Mouse (Mus musculus) kidney, adult 9 months (tissue): ENCODE measurements at regions not wholly inside any gene's neighbourhood (a gene's known extent, or its start where the extent isn't known, plus 50 kb on each side); places are given as distances from the start of the nearest gene placed in this dataset.

ENCODE experiments used
- DNase-seq: peaks from one replicate; pipeline ENCODE4 v3.0.0; 2022

DNA sequence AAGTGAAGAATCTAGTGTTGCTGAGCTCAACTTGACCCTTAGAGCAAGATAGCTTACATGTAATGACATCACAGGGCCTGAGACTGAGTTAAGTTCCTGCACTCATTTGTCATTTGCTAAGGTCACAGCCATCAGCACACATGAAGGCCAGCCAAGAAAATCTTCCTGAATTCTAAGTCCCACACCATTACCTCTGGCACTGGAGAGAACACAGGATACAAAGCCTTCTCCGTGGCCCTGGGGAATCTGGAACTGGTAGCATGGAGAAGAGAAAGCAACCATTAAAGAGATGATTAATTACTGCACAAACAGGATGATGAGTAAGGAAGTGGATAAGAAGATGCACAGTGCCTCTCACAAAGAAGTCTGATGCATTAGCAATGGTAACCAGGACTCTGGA is 232.0 kb downstream of the Wdr72 start:
- DNase-seq, result no peak

DNA sequence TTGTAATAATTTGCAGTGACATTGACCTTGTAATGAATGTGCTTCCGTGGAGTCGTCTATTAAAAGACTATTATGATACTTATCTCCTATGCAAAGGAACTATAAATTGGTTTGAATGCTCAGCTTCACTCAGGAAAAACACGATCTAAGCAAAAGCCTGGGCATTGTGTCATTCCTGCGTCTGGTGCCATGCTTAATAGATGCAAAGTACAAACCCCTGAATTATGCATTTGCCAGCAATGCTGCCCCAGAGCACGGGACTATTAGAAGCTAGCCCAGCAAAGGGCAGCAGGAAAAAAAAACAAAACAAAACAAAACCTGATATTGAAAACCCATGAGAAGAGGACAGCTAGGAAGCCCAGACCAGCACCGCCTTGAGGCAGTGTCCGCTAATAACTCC is 234.9 kb downstream of the Wdr72 start:
- DNase-seq, result no peak

- DNase-seq, result no peak
These were observed 238.6 kb downstream of the Wdr72 start for GRCm38 (mm10) chr9:74348776-74349175.

DNA sequence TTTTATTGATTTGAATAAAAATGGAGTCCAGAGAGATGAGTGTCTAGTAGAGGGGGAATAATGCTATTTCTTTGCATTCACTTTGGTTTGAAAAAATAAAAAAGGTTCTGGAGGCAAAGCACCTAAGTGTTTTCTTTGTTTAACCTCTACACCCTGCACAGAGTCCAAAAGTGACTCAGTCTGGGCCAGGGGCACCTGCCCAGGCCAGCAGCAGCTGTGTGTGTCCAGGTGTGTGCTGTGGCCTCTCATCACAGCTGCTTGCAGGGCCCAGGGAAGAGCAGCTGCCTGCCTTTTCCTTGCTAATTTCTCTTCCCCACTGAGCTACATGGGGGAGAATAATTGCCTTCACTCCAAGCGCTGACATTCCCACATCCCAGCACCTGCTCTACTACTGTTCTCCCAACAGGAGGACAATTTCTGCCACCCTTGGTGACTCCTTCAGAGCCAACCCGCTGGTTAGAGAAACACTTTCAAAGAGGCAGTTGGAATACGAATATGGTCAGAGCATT is 255.8 kb downstream of the Wdr72 start:
- DNase-seq, result no peak

DNA sequence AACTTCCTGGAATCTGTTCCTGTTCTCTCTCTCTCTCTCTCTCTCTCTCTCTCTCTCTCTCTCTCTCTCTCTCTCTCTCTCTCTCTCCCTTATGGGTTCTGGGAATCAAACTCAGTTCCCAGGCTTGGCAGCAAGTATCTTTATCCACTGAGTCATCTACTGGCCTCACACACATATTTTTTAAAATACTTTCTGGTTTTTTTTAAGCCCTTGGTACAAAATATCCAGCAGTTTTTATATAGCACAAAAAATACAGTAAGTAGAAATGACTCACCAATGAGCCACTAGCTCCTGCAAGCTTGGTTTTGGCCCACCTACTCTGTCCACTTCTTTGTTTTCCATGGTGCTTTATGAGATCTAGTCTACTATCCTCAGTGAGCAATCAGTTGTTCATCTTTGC is 266.0 kb downstream of the Wdr72 start:
- DNase-seq, result no peak

DNA sequence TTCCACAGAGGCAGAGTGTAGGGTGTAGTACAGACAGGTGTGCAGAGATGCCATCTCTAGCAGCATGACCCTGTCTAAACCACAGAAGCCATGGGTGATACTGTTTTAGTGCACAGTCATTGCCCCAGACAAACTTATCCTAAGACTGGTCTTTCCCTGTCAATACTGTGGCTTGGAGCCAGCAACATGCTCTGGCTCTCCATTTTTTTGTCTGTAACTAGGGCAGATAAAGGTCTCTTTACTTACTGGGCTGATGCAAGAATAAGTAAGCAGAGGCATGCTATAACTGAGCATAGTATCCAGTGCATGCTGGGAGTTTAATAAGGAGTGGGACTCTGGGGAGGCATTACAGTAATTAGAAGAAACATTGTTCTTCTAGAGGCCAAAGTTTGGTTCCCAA is 267.0 kb downstream of the Wdr72 start:
- DNase-seq, result no peak

DNA sequence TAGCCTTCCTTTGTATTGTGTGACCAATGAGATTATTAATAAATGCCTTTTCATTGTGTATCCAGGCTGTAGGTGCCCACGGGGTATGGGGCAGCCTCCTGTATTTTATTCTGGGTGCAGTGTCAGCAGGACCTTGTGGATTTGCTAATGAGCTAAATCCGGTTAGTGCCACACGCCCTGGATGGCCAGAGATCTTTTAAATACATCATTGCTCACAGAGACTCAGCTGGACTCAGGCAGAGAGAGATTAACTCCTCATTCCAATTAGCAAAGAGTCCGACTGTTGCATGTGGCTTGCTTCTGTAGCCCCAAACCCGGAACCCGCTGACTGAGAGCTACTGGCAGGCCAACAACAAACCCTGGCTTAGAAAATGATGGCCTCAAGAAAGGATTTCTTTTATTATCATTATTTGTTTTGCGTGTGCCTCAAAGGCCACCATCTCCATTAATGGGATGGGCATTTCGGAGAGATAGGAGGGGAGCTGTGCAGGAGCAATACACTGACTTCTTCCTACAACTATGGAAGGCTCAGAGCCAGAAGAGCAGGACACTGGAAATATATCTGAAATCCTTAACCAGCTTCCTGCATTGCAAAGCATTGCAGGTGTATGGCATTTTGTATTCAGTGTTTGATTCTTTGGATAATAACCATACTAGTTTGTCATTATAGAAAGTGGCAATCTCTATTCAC is 274.2 kb downstream of the Wdr72 start:
- DNase-seq, result no peak

DNA sequence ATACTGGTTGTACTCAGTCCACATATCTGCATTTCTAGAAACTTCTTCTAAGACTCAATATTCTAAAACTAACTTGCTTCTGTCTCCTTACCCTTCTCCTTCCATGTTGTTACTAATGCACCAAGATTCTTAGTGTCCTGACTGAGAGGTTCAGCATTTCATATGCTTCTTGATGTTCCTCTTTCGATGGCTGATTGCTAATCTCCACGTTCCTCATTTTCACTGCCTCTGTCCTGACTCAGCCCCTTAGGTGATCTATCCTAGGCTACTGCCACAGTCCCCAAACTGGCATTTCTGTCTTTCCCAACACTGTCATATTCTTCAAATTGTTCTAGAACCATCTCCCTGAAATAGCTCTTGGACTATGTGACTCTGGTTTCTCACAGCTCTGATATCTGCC is 315.4 kb downstream of the Wdr72 start:
- no peak for DNase-seq

GRCm38 (mm10) chr9:74449981-74450380 is 339.8 kb downstream of the Wdr72 start:
- no peak for DNase-seq

- DNase-seq, result no peak
These were observed 350.9 kb downstream of the Wdr72 start for GRCm38 (mm10) chr9:74461084-74461483.

- DNase-seq, result no peak
These were observed 366.7 kb downstream of the Wdr72 start for GRCm38 (mm10) chr9:74476830-74477229.

- DNase-seq, result no peak
These were observed 369.1 kb downstream of the Wdr72 start for GRCm38 (mm10) chr9:74479273-74479672.

- DNase-seq, result no peak
These were observed 347.8 kb upstream of the Onecut1 start for GRCm38 (mm10) chr9:74513887-74514286.

DNA sequence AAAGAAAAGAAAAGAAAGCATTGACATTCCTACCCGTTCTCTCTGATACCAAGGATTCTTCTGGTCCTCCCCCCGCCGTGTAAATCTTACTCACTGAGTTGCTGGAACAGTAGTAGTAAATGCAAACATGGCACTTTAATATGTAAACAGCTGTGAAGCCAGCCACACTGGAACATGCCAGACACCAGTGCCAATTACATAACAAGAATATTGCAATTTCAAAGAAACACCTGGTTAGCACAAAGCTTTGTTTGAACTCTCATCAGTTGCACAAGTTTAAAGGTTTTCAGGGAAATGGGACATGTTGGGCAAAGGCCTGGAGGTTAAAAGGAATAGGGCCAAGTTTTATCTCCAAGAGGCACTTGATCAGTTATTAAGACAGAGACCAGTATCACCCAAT is 333.2 kb upstream of the Onecut1 start:
- no peak for DNase-seq

GRCm38 (mm10) chr9:74530317-74530716 is 331.4 kb upstream of the Onecut1 start:
- DNase-seq, result peak; percentile 34

GRCm38 (mm10) chr9:74530748-74531147 is 331.0 kb upstream of the Onecut1 start:
- DNase-seq, result no peak

DNA sequence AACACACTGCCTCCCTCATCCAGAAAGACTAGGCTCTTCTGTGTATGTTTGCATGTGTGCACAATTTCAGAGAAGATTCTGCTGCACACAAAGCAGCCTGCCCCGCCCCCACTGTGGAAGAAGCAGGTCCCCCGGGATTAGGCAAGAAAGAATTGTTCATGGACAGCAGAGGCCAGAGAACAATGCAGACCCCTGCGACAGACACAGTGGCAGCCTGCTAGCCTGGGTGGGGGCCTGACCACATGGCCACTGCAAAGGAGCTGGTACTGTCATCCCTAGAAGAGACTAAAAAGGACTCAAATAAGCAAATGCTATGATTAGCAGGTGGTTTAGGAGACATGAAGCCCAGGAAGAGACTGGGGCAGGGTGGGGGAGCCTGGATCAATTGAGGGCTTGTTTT is 329.7 kb upstream of the Onecut1 start:
- DNase-seq, result no peak

DNA sequence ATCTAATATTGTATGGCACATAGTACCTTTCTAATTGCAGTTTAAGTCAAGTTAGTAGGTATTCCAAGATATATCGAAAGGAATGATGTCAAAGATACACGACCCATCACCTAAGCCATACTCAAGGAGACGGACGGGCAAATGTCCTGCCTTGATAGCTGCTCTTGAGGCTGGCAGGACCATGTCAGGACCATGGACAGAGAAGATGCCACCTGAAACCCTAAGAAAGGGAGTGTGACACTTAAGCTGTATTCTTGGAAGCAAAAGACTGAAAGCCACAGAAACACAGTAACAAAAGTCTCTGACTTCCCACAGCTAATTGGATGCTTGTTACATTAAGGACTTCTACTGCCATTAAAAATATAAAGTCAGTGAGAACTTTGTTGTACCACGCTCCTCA is 326.7 kb upstream of the Onecut1 start:
- no peak for DNase-seq

GRCm38 (mm10) chr9:74556116-74556515 is 305.6 kb upstream of the Onecut1 start:
- no peak for DNase-seq

DNA sequence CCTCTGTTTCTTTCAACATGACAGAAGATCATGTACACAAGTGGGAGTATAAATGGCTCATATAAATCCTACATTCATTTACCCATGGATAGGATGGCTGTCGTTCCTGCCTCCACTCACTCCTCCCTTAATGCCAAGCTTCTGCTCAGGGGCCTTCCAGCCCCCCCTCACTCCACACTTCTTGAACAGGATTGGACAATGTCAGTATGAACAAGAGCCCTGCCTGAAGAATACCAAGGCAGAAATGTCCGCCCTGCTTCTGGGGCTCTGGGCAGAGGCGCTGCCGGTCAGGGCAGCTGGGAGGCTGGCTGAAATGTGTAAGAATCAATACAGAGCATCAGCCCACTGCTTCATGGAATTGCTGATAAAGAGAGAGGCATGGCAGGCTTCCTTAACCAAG is 269.0 kb upstream of the Onecut1 start:
- no peak for DNase-seq

DNA sequence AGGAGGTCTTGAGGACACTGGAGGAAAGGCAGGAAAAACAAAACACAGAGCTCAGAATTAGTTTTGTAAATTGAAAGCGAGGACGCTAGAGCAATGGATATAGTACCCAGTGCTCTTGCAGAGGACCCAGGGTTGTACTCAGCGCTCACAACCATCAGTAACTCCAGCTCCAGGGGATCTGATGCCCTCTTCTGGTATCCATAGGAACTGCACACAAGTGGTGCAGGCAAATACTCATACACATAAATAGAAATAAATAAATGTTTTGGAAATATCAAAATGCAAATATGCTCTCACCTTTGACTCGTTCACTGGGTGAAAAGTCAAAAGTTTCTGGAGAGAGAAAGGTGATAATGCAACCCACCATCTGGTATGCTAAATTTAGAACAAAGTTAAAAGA is 267.8 kb upstream of the Onecut1 start:
- DNase-seq, result no peak

DNA sequence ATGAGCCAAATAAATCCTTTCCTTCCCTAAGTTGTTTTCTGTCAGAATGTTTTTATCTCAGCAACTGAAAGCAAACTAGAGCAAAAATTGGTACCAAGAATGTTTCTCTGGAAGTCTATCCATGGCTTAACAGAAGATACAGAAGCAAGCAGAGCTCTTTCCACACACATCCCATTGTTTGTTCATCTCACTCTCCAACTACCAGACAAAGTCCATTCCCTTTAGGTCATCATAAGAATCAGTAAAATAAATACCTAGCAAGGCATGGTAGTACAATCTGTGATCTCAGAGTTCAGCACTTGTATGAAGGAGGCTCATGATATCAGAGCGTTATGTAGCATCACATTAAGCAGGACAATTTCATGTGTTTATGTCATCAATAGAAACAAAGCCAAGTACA is 257.3 kb upstream of the Onecut1 start:
- no peak for DNase-seq

DNA sequence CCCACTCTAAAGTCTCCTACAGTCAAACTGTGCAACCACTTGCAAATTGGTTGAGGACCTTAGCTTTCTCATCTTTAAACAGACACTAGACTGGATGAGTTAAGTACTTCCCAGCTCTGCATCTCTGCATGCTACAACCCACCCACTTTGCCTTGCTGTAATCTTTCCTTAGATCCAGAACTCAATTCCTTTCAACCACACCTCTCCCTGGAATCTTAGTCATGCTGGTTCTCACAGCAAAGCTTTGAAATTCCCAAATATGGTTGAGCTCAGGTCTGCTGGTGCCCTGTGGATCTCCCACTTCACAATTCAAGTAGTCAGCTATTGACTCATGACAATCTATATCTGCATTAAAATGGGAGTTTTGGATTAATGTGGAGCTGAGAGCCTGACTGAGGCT is 239.8 kb upstream of the Onecut1 start:
- no peak for DNase-seq

DNA sequence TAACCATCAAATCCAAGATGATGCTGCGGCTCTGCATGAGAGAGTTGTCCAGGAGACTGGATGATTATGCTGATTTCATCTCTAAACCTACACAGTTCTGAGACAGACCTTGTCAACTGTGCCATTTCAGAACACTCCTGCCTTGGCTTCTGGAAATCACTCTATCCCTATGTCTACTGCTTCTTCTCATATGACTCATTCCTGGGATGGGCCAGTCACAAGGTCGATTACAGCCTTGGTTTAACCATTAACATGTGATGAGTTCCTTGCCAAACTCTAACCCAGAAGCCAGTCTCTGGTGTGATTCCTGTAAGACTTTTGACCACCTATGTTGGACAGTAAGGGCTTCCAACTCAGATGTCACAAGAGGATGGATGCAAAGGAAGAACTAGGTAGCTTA is 216.3 kb upstream of the Onecut1 start:
- DNase-seq, result no peak

GRCm38 (mm10) chr9:74650036-74650435 is 211.7 kb upstream of the Onecut1 start:
- no peak for DNase-seq
